7 mouse cellular contexts compared by ENCODE assay signal in genomic region chr19:4214771-4215450, GRCm38 (mm10). TPM values are rescaled to one million over a fixed set of nuclear protein-coding genes. Genes with fewer than 3 reads are reported as not detected.
A peak's percentile ranks its signal among the peaks of the same experiment; 100 is the strongest.
DNase-seq lines count a peak whose midpoint lies in the region; ATAC-seq and TF ChIP-seq lines count a peak whose summit lies in the region.

No protein-coding gene starts in this region.

- H3K27me3 ChIP-seq in E14TG2a.4 (ENCODE audit: insufficient read depth, low read length): peaks cover 86% of the 10 kb centered on the region
- peaks cover 32% of the 10 kb centered on the region for H3K27me3 ChIP-seq in forebrain, embryonic 11.5 days (ENCODE audit: control insufficient read depth, insufficient read depth, low read length)
- H3K27me3 ChIP-seq in intestine, embryonic 16.5 days (replicated peaks; ENCODE audit: control insufficient read depth, insufficient read depth, low read length): no peaks in the 10 kb centered on the region

- H3K9ac ChIP-seq in forebrain, embryonic 11.5 days (ENCODE audit: low read length): peak overlapping the region; percentile 77
- peak overlapping the region; percentile 98 for H3K9ac ChIP-seq in intestine, embryonic 16.5 days (ENCODE audit: low read depth, low read length)

- peak overlapping the region; percentile 99 for H3K4me2 ChIP-seq in forebrain, embryonic 11.5 days (ENCODE audit: low read depth, low read length, severe bottlenecking)
- H3K4me2 ChIP-seq in intestine, embryonic 16.5 days (ENCODE audit: low read depth, low read length): peak overlapping the region; percentile 96

- H3K4me1 ChIP-seq in E14TG2a.4 (replicated peaks; ENCODE audit: low read depth, low read length): peaks cover 48% of the 10 kb centered on the region
- peaks cover 25% of the 10 kb centered on the region for H3K4me1 ChIP-seq in forebrain, embryonic 11.5 days (replicated peaks; ENCODE audit: control insufficient read depth, insufficient read depth, low read length)
- H3K4me1 ChIP-seq in intestine, embryonic 16.5 days (ENCODE audit: control insufficient read depth, insufficient read depth, low read length): peaks cover 57% of the 10 kb centered on the region

- WGBS in forebrain, embryonic 11.5 days: under 1% methylated on average over 57 of the region's 81 CpGs
- 0% methylated on average over 62 of the region's 81 CpGs for WGBS in intestine, embryonic 16.5 days

- no peaks in the 10 kb centered on the region for H3K9me3 ChIP-seq in E14TG2a.4 (ENCODE audit: low read length)
- no peaks in the 10 kb centered on the region for H3K9me3 ChIP-seq in forebrain, embryonic 11.5 days (ENCODE audit: control insufficient read depth, low read length)
- H3K9me3 ChIP-seq in intestine, embryonic 16.5 days (ENCODE audit: control insufficient read depth, low read length): no peaks in the 10 kb centered on the region

- no peaks in the 10 kb centered on the region for H3K36me3 ChIP-seq in E14TG2a.4 (ENCODE audit: insufficient read depth, low read length)
- no peaks in the 10 kb centered on the region for H3K36me3 ChIP-seq in forebrain, embryonic 11.5 days (ENCODE audit: control insufficient read depth, insufficient read depth, low read length)
- H3K36me3 ChIP-seq in intestine, embryonic 16.5 days (ENCODE audit: control insufficient read depth, insufficient read depth, low read length): no peaks in the 10 kb centered on the region

- DNase-seq in A20 (ENCODE audit: low read depth, low spot score): peak; percentile 55
- peak; percentile 74 for DNase-seq in forebrain, embryonic 11.5 days (ENCODE audit: low spot score)
- peak; percentile 29 for DNase-seq in lung, postnatal 25 days (ENCODE audit: low spot score)
- peak; percentile 53 for DNase-seq in thymus, postnatal 4 days
- no peak for DNase-seq in ovary, adult 18-20 months (ENCODE audit: low spot score)

- peak; percentile 40 for ATAC-seq in forebrain, embryonic 11.5 days (replicated peaks; ENCODE audit: low FRiP score)
- ATAC-seq in intestine, embryonic 16.5 days: peak; percentile 35

- H3K4me3 ChIP-seq in E14TG2a.4 (replicated peaks; ENCODE audit: low read length): peak overlapping the region; percentile 87
- H3K4me3 ChIP-seq in forebrain, embryonic 11.5 days (ENCODE audit: low read depth, low read length): peak overlapping the region; percentile 57
- H3K4me3 ChIP-seq in intestine, embryonic 16.5 days (ENCODE audit: low read length): peak overlapping the region; percentile 87

- TF ChIP-seq CTCF in E14TG2a.4 (conservative IDR thresholded peaks at IDR 0.05; ENCODE audit: low read length): no peak

- no peak overlapping the region for H3K27ac ChIP-seq in forebrain, embryonic 11.5 days (ENCODE audit: low read depth, low read length)
- H3K27ac ChIP-seq in intestine, embryonic 16.5 days (ENCODE audit: low read length): peak overlapping the region; percentile 96

RNA-seq across cellular contexts. Expression of gene AC109138.7, which starts 0.8 kb away (rescaled TPM):
- not detected in 2 replicates for polyA plus RNA-seq in forebrain, embryonic 11.5 days (2014; fragmentation: Nextera tagmentation; extraction: Ambion mirVana)
- polyA plus RNA-seq in intestine, embryonic 16.5 days (2015; fragmentation: Nextera tagmentation; extraction: Ambion mirVana): not detected in 2 replicates

RNA-seq across cellular contexts. Expression of gene Clcf1, which starts 0.9 kb away (rescaled TPM):
- polyA plus RNA-seq in forebrain, embryonic 11.5 days (2014; fragmentation: Nextera tagmentation; extraction: Ambion mirVana): 1.0 and 1.8 TPM in 2 replicates
- 5.9 TPM in 2 replicates for polyA plus RNA-seq in intestine, embryonic 16.5 days (2015; fragmentation: Nextera tagmentation; extraction: Ambion mirVana)

RNA-seq across cellular contexts. Expression of gene Rad9a, which starts 13.4 kb away (rescaled TPM):
- polyA plus RNA-seq in forebrain, embryonic 11.5 days (2014; fragmentation: Nextera tagmentation; extraction: Ambion mirVana): 49.9 and 52.6 TPM in 2 replicates
- 31.7 and 34.2 TPM in 2 replicates for polyA plus RNA-seq in intestine, embryonic 16.5 days (2015; fragmentation: Nextera tagmentation; extraction: Ambion mirVana)

RNA-seq across cellular contexts. Expression of gene Pold4, which starts 16.8 kb away (rescaled TPM):
- polyA plus RNA-seq in forebrain, embryonic 11.5 days (2014; fragmentation: Nextera tagmentation; extraction: Ambion mirVana): 8.0 and 8.8 TPM in 2 replicates
- 46.7 and 52.9 TPM in 2 replicates for polyA plus RNA-seq in intestine, embryonic 16.5 days (2015; fragmentation: Nextera tagmentation; extraction: Ambion mirVana)

RNA-seq across cellular contexts. Expression of gene Ppp1ca, which starts 23.0 kb away (rescaled TPM):
- polyA plus RNA-seq in forebrain, embryonic 11.5 days (2014; fragmentation: Nextera tagmentation; extraction: Ambion mirVana): 856 and 864 TPM in 2 replicates
- polyA plus RNA-seq in intestine, embryonic 16.5 days (2015; fragmentation: Nextera tagmentation; extraction: Ambion mirVana): 759 and 799 TPM in 2 replicates
